Mouse (Mus musculus) urinary bladder, postnatal 36 days (tissue): Measurements from ENCODE around the gene Coa3.

ENCODE experiments used
- DNase-seq, 2 experiments: peaks; one replicate each; pipeline ENCODE4 v3.0.0; 2022; ENCODE audit warnings: low spot score in 2 of 2, mixed read lengths in 1 of 2

Coa3 gene

DNA sequence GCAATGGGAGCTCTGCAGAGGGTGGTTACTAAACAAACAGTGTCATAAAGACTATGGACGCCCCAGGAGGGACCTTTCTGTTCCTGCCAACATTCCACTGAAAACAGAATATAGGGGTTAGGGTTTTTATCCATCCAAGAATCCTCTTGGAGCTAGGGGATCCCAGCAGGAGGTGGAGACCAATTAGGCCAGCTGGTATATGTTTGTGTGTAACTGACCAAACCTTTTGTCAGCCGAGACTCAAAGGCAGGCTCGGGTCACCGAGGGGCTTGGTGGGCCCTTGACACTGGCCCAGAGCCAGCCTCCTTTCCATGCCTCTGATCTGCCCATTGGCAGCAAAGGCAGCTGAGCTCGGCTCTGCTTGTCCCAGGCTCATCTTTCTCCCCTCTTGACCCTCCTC, 4.0 kb upstream of the Coa3 start:
- no peak for DNase-seq

GRCm38 (mm10) chr11:101280837-101281236, 1.9 kb upstream of the Coa3 start:
- DNase-seq, result no peak

GRCm38 (mm10) chr11:101279193-101279569, 267 bp upstream of the Coa3 start:
- no peak for DNase-seq

DNA sequence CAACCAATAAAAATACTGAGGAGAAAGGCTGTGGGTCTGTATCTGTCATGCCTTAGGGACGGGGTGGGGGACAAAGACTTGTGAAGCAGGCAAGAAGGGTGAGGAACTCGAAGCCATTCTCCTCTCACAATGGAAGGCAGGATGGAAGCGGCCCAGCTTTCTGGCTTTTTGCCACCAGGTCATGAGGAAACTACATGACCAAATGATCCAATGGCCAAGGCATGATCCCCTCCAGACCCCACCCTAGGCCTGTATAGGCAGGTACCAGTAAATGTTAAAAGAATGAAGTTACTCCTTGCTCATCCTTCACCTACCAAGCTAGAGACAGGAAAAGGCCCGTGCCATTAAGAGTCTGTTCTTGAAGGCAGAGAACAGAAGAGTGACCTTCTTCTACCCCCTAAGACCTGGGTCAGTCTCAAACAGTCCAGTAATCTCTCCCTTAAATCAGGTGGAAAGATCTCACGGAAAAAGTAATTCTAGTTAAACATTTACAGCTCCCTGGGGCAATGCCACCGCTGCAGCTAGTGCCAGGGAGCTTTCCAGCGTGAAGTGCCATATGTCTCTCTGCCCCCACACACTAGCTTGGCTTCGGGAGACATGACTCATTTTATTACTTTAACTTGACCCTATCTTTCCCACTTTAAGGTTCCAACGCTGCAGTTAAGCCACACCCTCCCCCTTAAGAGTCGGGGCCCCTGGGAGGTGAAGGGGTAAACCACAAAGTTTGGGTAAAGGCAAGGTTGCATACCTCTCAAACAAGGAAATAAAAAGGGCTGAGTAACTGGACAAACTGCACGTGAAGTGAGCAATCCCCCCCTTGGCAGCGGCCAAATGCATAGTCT, 1.3 kb downstream of the Coa3 start:
- peak; percentile 64 to 66 for DNase-seq

- DNase-seq, result no peak
These were observed 2.4 kb downstream of the Coa3 start for GRCm38 (mm10) chr11:101276319-101277070.

DNA sequence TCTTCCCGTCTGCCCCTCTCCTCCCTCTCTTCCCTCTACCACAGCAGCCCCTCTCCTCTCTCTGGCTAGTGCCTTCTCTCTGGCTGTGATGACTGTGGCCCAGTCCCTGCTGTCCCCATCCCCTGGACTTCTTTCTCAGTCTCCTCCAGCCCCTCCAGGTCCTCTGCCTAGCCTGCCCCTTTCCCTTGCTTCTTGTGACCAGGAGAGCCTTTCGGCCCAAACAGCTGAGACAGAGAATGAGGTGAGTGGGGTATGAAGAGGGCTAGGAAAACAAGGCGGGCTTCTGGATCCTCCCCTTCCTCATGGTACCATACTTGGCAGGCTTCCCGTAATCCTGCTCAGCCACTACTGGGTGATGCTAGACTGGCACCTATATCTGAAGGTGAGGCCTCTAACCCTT, 3.6 kb downstream of the Coa3 start:
- no peak for DNase-seq

DNA sequence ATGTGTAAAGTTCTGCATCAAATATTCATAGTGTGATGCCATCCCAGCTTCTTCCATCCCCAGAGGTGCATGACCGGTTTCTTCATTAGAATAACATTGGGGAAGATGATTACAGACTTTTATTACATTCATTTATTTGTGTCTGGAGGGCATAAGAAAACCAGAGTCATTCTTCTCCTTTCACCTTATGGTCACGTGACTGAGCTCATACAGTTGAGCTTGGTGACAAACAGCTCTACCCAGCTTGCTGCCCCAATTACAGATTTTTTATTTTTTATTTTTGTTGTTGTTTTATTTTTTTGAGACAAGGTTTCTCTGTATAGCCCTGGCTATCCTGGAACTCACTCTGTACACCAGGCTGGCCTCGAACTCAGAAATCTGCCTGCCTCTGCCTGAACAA, 6.5 kb downstream of the Coa3 start:
- no peak for DNase-seq

DNA sequence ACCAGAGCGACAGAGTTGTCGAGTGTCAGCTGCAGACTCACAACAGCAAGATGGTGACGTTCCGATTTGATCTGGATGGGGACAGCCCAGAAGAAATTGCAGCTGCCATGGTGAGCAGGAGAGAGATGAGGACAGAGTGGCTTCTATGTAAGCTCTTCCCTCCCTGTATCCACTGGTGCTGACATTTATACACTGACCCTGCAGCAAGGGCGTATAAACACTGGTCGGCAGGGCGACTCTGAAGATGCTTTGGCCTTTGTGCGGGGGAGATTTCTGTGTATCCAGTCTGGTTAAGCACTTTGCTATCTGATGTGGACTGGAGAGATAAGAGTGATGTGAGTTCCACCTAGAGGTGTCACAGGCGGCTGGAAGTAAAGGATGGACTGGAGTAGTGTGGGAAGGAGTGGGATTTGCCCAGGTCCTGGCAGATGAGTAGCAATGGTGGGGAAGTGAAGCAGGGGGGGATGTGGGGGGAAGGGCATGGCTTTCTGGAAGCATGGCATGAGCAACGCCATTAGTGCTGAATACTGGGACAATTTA, 9.3 kb downstream of the Coa3 start:
- DNase-seq, result no peak

DNA sequence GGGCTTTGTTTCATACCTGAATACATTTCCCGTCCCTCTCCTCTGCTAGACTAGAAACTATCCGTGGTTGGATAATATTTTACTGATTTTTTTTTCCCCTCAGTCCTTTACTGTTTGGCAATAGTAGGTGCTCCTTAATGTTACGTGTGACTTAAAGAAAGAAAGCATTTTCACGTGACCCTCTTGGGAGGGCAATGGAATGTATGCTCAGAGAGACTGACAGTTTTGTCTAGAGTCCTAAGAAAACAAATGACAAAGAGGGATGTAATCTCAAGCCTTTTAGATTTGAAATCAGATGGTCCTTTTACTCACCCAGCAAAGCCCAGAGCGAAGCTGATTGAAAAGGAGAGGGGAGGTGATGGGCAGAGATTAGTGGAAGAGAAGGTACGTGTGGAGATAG, 13.0 kb downstream of the Coa3 start:
- DNase-seq, result no peak

GRCm38 (mm10) chr11:101264954-101265471, 13.9 kb downstream of the Coa3 start:
- DNase-seq, result no peak

DNA sequence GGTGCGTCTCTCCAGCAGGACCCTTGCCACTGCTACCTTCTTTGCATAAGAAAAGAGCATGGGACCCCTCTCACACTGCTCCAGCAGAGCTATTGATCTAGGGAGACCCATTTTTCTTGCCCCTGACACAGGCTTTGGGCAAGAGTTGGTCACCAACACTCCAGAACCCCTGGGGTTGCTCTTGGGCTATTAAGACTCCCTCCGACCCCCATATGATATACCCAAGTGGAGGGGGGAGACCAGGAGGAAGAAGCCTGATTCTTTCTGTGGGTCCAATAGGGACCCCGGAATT, 15.0 kb downstream of the Coa3 start:
- DNase-seq, result no peak

GRCm38 (mm10) chr11:101263138-101263988, 15.6 kb downstream of the Coa3 start:
- DNase-seq, result no peak

DNA sequence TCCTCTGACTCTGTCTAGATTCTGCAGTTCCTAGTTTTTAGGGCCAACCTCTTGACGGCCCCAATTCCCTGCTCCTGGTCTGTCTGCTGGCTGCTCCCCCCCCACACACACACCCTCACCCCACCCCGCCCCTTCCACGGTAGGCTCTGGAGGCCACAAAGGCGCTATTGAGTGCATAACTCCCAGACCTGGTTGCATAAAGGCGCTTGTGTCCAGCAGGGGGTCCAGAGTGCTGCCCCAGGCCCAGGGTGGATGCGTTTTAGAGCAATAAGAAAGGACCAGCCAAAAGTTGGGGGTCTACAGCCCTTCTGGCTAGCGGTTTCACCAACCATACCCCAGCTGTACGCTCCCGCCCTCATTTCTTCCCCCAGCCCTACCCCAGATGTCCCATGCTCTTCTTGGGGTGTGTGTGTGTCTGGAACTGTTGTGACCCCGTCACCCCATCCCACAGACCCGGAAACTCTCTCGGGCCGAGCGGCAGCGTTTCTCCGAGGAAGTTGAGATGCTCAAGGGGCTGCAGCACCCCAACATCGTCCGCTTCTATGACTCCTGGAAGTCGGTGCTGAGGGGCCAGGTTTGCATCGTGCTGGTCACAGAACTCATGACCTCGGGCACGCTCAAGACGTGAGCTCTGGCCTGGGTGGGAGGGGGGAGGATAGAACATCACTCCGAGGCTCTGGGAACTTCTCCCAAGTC, 16.5 kb downstream of the Coa3 start:
- no peak for DNase-seq

DNA sequence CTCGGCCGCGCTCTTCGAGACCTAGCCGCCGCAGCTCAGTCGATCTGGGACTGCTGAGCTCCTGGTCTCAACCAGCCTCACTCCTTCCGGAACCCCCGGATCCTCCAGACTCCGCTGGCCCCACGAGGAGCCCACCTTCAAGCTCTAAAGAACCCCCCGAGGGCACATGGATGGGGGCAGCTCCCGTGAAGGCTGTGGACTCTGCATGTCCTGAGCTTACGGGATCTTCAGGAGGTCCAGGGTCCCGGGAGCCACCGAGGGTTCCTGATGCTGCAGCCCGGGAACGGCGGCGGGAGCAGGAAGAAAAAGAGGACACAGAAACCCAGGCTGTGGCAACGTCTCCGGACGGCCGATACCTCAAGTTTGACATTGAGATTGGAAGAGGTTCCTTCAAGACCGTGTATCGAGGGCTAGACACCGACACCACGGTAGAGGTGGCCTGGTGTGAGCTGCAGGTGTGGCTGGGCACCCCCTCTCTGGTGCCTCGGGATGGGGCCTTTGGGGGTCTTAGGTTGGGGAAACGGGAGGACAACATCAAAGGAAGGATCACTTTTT, 18.0 kb downstream of the Coa3 start:
- no peak for DNase-seq

GRCm38 (mm10) chr11:101259948-101260825, 18.7 kb downstream of the Coa3 start, which contains the start of gene Wnk4:
Wnk4 (plus strand) TSS chr11:101260567.
- DNase-seq, result peak; percentile 57 to 62

GRCm38 (mm10) chr11:101259261-101259712, 19.6 kb downstream of the Coa3 start:
- DNase-seq, result no peak

DNA sequence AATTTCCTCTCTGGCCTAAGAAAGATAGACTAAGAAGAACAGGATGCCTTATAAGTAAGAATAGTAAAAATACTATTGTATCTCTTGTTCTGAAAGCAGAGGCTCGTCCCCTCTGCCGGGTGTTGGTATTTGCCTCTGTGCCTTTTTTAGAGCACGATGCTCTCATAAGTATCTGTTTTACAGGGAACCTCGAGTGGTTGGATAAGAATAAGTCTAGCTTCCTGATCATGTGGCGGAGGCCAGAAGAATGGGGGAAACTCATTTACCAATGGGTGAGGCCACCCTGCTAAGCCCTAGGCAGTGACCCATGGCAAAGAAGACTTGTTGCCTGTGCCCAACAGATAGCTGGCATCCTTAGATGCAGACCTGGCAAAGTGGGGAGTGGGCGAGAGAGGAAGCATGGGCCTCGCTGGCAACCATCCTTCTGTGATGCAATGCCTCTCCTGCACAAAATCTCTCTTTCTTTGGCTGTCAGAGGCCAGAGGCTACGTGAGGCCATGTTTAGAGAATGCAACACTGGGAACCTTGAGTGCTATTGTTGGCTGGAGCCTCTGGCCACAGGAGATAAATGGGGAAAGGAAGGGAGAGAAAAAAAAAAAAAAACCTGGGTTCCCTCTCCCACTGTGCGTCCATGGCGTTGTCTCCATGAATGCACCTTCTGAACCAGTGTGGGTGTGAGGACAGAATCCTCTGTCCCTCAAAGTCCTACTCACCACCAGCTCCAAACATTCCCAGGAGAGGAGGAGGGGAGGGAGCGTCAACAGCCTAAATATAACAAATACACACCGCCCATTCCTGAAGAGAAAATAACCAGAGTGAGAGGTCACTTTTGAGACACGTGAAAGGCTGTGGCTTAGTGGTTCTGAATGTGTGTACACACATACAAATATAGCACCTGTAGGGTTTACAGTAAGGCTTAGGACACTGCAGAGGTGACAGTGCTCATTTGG, 22.8 kb downstream of the Coa3 start:
- no peak for DNase-seq

DNA sequence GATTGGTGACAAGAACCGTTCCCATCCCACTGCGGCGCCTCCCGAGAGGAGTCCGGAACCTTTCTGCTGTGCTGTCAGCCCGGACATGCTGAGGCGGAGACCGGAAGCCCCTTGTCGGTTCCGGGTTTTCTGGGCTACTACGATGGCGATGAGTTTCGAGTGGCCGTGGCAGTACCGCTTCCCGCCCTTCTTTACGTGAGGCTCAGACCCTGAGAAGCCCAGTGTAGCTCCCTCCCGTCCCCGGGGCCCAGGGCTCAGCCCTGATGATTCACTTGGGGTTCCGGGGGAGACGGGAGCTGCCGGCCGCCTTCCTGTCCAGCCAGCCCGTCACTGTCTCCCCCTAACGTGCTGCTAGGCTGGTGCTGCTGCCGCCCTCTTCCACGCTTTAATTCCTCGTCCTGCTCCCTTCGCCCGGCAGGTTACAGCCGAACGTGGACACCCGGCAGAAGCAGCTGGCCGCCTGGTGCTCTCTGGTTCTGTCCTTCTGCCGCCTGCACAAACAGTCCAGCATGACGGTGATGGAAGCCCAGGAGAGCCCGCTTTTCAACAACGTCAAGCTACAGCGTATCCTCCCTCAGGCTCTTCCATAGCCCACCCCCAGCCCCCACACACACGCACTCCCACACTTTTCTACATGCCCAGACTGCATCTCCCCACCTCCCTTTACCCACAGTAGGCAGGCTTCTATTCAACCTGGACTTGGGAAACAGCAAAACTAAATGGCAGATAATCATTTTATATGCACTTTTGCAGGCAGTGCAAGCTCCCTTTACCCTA, 25.1 kb downstream of the Coa3 start, which contains the start of gene Vps25:
Gene Vps25, plus strand, starts transcription at position 95 of the 777 bp plus-strand sequence.
- peak; percentile 84 to 87 for DNase-seq
